Mouse (Mus musculus): ENCODE measurements around the gene Pgr15l. TPM values are rescaled to one million over a fixed set of nuclear protein-coding genes. Genes with fewer than 3 reads are reported as not detected.

Gene Pgr15l
- total RNA-seq (2015; ENCODE audit: low replicate concordance) (not detected in 2 replicates), total RNA-seq (2017; ENCODE audit: low replicate concordance) (not detected in 2 replicates)

DNA sequence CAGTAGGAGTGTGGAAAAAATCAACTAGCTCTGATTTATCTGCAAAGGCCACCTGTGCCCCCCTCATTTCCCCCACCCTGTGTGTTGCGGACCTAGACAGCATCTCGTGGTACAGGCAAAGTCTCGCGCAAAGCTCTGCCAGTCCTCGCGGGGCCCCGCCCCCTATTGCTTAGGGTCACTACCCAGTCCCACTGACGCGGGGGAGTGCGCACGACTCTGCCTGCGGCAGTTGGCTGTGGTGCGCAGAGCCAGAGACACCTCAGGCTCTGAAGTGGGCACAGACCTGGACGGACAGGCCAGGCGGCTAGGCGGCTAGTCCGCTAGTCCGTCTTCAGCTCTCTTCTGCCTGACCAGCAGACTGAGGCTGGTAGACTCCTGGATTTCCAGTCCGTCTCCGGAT lies at the start of gene Pgr15l:
Gene Pgr15l, plus strand, starts transcription at position 228 of the 400 bp plus-strand sequence.
- no peak for ATAC-seq (replicated peaks; ENCODE audit: low FRiP score, poor library complexity, severe bottlenecking)

- ATAC-seq (replicated peaks; ENCODE audit: low FRiP score, poor library complexity, severe bottlenecking): no peak
These were observed 44.9 kb upstream of the Pgr15l start for GRCm38 (mm10) chrX:97027540-97027939.

DNA sequence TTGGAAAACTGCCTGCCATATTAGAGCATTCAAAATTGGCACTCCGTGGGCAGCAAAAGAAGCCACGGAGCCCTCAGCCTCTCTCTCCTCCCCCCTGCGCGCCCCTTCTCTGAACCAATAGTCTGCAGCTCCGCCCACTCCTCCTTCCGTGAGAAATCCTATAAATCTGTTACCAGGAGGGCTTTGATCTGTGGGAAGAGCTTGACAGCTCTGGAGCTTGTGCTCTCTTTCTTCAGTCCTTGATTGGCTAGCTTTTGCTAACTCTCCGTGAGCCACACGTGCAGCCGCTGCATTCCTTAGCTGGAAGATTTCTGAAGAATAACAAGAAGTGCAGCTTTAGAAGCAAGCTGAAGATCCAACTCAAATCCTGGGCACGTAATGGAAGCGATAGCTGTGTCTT lies 2.6 kb upstream of the Pgr15l start:
- no peak for ATAC-seq (replicated peaks; ENCODE audit: low FRiP score, poor library complexity, severe bottlenecking)
